Mouse (Mus musculus): ENCODE results near the gene Gng7.

The Gng7 gene

DNA sequence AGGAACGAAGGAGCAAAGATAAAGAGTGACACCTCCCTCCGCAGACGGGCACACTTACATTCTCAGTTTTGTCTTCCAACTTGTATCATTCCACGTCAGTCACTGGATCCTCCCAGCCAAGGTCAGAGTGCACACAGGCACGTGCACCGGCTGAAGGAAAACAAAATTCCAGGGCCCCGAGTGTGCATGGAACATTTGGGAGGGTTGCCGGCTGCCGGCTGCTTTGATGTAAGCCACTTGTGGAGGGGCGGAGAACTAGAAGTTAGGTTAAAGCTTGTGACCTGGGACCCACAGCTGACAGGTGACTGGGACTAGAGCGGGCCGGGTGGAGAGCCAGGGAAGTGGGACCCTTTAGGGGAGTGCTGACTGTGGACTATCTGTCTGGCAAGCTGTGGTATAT lies 48.4 kb downstream of the Gng7 start:
- DNase-seq, result peak; percentile 60 to 76

DNA sequence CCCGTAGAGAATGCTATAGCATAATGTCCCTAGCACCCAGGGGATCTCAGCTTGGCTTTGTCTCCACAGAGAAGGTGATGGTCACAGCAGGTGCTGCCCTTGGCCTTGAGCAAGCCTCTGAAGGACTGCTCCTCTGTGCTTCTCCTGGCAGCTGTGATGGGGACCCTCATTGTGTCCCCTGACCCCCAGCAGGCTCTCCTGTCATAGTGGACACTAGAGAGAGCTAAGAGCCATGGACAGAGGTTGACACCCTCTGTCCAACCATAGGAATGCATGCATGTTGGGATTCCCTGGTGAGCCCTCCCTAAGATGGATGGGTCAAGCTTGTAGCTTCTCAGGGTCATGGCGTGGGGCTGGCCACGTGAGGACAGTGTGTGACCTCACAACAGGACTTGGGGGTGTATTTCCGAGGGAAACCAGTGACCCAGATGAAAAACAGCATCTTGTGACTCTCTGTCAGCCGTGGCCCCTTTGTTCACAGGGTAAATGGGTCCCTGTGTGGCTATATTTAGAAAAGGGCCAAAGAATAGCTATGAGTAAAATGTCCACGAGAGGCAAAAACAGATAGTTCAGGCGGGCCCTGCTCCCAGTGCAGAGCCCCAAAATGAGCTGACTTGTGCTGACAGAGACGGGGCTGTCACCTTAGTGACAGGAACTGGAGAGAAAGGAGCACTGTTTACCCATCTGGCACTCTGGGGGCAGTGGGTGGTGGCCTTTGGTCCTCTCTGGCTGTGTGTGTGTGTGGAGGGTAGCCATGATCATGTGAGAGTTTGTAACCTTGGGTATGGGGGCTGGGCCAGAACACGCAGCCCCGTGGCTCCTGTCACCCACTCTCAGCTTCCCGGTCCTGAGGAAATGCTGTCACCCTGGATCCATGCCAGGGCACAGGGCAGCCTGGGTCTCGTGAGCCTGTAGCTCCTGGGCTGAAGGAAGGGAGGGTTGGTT lies 51.4 kb downstream of the Gng7 start:
- peak; percentile 76 to 85 for DNase-seq

DNA sequence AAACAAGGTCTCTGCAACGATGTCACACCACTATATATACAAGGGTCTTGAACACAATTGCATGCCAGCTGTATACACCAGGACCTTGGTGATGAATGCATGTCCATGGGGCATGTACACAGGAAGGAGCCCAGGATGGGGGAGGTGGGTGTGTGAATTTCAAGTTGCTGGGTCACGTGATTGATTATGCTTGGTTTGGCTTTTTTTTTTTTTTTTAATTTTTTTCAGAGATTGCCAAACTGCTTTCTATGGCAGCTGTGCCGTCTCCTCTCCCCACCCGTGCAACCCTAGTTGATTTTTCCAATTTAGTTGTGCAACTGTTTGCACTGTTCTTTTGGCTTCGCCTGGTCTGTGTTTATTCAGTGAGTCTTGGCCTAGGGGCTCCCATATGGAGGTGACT lies 52.2 kb downstream of the Gng7 start:
- peak in 1 of 2 experiments; percentile 26 for DNase-seq

DNA sequence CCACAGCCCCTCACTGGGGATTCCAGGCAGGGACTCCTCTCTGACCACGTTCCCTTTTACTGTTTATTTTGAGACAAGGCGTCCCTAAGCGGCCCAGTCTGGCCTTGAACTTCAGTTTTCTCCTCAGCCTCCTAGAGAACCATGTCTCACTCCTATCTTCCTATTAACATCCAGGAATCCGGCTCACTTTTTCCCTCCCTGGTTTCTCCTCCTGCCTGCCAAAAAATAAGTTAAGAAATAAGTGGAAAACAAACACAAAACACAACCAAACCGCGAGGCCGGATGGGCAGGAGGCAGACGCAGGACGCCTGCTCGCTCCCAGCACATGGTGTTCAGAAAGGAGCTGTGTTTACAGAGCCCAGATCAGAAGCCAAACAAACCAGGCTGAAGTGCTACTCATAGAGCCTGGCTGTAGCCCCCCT lies 52.7 kb downstream of the Gng7 start:
- peak in 1 of 2 experiments; percentile 61 for DNase-seq

DNA sequence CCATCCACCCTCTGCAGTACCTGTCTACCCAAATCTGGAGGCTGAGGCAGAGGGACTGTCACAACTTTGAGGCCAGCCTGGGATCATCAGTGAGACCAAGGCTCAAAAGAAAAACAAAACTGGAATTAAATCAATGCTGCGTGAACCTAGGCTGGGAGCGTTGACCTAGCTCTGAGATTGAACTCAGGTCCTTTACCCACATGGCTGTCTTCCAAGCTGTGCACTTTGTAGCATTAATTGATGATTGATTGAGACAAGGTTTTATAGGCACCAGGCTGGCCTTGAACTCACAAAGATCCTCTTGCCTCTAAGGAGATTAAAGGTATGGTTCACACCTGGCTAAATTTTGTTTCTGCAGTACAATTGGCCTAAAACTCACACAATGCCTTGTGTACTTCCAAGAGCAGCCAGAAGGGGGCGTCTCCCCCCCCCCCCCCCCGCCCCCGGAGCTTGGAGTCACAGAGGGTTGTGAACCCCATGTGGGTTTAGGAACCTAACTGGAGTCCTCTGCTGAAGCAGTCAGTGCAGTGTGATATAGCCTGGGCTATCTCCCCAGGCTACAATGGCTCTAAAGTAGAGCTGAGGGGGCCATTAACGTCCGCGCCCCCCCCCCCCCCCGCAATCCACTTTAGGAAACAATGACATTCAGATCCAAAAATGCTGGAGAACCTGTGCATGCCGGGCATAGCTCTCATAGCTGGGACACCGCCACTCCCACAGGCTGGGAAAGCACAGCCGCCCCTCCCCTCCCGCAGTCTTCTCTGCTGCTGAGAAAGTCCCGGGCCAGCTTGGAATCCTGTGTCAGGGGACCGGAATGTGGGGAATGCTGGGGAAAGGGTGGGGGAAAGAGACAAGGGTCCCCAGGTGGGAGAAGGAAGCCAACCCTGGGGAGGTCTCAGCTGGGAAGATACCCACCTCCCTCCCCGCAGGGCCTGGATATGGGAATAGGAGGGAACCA lies 53.9 kb downstream of the Gng7 start:
- DNase-seq, result peak; percentile 71 to 85

DNA sequence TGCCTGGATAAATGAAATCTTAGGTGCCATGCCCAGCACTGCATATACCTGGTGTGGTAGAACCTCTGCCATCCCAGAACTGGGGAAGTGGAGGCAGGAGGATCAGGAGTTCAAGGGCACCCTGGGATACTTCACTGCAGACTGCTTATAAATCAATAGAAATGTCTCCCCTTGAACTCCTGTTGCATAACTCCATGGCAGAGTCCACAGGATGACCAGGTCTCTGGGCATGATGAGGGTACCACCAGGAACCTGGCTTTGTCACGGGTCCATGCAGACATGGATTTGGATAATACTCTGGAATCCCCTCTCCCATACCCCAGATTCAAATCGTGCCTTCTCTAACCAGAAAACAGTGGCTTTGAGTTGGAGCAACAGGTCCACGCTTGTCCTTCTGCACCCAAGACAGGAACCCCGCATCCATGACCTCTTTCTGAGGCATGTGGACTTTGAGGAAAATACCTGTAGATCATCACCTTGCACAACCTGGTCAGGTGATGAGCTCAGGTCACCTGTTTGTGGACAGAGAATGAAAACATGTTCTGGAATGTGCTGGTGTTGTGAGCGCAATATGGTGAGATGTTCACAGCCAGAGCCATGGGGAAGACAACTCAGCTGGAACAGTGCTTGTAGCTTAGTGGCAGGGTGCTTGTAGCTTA lies 55.6 kb downstream of the Gng7 start:
- no peak for DNase-seq

DNA sequence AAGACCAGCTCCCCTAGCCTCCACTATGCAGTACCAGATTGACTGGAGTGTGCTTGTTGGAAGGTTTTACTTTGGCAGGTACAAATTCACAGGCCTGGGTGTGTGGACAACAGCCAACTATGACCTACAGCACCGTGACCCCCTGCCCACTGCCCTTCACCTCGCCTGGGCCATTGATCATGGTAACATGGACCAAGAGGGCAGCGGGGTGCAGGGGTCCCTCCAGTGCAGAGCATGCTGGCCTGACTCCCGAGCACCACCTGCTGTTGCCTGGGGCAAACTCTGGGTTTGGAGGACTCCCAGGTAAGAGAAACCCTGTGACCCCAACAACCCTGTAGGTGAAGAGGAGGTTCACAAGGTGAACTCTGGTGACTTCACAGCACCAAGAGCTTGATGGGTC lies 57.0 kb downstream of the Gng7 start:
- DNase-seq, result no peak

DNA sequence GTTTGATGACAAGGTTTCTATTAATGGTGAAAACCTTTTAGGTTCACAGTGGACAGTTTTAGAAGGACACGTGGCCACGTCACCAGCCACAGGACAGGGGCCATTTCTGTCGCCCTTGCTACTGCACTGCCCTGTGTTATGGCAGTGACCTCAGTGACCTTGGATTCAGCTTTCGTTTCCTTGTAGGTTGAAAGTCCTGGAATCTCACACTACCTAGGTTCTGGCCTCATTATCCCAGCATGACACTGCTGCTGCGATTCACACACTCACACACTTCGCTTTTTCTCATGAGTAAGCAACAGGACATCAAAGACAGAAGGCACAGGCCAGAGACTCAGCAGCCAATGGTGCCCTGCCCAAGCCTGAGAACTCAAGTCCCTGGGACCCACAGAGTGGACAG lies 57.8 kb downstream of the Gng7 start:
- DNase-seq, result no peak

DNA sequence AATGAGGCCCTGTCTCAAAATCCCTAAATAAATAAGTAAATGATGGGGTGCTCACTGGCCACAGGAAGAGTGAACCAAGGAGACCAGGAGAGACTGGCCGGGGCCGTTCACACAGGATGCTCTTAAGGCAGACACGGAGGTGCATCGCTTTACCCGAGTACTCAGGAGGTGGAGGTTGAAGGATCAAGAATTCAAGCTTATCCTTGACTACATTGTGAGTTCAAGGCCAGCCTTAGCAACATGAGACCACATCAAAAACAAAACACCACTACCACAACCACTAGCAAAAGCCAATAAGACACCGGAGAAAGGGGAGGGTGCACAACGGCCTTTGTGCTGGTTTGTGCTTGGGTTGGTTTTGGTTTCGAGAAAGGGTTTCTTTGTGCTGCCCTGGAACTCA lies 58.4 kb downstream of the Gng7 start:
- no peak for DNase-seq

DNA sequence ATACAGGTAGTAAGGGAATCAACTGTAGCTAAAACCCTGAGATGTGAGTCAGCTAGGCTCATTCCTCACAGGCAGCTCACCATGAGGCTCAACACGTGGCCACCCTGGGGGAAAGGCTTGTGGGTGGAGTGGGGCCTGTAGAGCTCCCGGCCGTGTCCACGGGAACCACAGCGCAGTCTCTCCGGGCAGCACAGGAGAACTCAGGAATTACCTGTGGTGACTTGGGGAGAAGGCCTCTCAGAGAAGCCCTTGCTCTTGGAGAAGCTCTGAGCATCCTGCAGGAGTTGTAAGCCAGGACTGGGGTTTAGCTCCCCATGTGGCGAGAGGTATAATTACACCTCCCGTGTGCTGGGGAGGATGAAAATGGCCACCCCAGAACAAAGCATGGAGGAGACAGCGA lies 59.2 kb downstream of the Gng7 start:
- DNase-seq, result peak; percentile 68 to 70

DNA sequence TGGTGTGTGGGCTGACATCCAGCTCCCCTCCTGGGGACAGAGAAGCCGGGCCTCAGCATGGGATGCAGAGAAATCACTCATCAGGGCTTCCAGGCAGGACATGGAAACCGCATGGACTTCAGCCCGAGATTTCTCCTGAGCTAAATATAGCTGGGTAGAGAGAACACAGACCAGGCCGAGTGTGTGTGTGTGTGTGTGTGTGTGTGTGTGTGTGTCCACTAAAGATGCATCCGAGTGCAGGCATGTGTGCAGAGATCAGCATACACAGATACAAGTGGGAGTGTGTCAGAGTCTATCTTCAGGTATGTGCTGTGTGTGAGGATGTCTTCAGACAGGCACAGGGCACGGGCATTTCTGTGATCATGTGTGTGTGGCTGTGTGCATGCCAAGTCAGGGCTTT lies 59.9 kb downstream of the Gng7 start:
- no peak for DNase-seq

DNA sequence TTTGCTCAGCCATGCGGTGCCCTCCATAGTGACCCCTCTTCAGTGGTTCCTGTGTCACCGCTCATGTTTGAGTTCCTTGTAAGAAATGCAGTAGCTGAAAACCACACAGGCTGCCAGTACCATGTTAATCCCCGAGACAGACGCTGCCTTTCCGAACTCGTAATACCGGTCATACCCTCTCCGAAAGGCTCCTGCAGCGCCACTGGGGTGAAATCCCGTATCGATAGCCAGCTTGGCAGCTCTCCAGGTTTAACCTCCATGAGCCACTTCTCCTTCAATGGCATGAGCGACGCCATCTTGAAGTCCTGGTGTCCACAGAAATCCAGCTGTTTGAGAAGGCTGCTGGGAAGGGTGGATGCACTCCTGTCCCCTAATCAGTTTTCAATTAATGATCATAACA lies 60.3 kb downstream of the Gng7 start:
- no peak for DNase-seq

DNA sequence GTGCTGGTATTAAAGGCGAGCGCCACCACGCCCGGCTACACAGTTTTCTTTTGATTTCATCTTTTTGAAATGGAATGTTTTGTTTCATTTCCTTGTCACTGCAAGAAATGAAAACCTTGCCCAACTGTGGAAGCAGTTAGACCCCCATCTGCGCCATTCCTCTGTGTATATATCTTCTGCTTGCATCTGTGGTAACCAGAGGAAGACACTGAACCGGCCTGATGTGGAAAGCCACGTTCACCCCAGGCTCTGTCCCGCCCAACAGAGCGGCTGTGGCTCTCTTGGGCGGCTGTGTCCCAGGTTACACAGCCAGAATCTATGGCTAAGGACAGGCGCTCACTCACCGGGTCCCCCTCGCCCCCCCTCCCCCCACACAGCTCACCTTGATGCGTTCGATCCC lies 62.3 kb downstream of the Gng7 start:
- no peak for DNase-seq

DNA sequence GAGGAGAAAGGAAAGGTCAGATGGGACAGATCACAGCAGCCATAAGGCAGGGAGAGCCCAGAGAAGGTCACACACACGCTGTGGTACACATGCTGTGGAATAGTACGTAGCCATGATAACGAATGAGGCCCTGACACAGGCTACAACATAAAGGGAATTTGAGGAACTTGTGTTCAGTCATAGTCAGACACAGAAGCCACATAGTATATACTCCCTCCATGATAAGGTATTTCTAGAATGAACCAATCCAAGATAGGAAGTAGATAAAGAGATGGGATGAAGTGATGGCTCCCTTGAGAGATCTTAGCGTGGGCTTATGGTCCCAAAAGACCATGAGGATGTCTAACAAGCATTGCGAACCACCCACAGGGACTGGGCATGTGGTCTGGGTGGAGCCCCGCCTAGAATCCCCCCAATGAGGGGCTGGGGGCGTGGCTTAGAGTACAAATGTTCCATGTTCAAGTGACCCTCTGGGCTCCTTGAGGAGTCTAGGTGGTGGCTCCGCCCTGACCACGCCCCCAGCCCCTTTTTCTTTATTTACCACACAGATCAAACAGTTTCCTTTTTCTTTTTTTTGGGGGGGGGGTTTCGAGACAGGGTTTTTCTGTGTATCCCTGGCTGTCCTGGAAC lies 62.9 kb downstream of the Gng7 start:
- no peak for DNase-seq

DNA sequence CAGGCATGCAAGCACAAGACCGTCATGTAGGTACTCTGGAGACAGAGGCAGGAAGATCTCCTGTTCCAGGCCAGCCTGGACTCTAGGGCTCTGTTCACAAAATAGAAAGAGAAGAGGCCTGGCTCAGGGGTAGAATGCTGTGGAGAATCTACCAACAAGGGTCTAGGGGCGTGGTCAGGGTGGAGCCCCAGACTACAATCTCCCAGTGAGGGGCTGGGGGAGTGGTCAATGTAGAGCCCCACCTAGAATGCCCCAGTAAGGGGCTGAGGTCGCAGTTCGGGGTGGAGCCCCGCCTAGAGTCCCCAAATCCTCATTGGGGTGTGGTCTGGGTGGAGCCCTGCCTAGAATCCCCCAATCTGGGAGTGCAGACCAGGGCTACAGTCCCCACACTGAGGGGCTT lies 64.4 kb downstream of the Gng7 start:
- DNase-seq, result no peak

DNA sequence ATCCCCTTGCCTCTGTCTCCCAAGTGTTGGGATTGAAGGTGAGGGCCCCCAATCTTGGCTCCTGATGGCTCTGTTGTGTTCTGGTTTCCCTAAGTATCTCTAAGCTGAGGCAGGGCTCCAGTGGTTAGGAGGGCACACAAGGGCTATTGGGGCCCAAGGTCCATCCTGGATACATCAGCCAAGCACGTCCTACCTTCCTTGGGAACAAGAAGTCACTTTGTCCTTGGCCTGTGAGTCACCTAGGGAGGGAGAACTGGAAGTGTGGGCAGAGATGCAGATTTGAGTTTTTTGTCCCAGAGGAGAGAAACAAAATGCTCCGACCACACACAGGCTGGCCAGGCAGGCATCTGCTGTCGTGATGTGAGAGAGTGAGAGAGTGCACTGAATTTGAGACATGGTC lies 65.7 kb downstream of the Gng7 start:
- no peak for DNase-seq

DNA sequence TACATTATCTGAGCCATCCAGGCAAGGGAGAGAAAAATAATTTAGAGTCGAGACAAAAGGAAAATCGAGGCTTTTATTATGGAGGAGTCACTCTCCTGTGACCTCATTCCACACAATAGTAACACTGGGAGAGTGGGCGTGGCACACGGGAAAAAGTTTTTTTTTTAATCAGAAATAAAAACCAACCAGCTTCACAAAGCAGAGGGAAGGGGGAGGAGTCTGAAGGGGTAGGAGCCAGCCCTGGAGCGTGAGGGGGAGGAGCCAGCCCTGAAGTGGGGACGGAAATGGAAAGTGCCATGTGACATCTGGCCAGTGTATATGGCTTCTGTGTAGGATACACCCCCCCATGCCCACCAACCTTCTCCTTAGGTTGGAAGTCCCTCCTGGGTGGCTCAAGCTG lies 66.2 kb downstream of the Gng7 start:
- peak; percentile 50 to 65 for DNase-seq

DNA sequence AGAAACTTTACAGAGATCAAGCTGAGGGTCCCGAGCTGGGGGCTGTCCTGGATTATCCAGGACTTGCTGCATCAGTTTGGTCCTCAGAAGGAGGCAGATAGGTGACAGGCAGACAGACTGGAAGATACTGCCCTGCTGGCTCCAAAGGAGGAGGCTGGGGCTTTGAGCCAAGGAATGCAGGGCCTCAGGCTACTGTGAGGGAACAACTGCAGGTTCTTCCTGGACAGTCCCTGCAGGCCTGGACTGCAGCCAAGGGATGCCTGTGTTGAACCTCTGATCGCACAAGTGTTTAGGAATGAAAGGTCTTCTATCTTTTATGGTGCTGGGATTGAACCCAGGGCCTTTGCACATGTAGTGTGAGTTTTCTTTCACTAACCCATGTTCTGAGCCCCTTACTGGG lies 66.9 kb downstream of the Gng7 start:
- DNase-seq, result peak; percentile 85 to 88

DNA sequence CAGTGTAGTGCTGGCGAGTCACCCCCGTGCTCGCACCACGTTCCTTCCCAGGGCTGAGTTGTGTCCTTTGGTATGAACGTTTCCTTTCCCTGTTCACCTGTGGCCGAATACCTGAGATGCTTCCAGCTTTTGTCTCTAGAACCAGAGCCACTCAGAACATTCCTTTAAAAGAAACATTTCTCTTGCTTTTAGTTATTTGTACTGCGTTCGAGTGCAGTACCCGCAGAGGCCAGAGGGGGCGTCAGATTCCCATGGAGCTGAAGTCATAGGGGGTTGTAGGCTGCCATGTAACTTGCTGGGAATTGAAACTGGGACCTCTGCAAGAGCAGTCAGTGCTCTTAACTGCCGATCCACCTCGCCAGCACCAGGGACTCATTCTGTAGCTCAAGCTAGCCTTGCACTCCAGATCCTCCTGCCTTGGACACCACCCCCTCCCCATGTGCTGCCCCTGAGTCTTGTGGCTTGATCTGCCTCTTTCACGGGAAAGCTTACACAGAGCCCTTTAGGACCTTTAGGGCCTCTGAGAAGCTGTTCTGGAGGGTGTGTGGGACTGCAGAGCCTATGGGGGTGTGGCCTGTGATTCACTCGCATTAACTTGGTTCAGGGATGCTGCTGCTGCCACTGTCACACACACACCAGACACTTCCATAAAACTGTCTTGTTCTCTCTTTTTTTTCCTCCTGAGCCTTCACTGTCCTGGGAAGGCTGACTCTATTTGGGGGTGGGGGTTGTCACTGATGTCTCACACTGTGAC lies 67.9 kb downstream of the Gng7 start:
- no peak for DNase-seq

DNA sequence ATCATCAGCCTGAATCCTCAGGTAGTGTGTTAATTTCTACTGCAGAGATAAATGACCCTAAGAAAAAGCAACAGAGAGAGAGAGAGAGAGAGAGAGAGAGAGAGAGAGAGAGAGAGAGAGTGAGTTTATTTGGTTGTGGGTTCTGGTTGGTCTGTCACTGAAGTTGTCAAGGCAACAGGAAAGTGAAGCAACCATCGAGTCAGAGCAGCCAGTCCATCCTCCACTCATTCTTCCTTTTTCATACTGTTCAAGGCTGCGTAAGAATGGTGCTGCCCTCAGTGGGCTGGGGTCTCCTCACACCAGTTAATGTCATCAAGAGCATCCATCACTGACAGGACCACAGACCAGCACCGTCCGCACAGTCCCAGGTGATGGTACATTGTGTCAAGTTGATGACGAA lies 70.5 kb downstream of the Gng7 start:
- no peak for DNase-seq

DNA sequence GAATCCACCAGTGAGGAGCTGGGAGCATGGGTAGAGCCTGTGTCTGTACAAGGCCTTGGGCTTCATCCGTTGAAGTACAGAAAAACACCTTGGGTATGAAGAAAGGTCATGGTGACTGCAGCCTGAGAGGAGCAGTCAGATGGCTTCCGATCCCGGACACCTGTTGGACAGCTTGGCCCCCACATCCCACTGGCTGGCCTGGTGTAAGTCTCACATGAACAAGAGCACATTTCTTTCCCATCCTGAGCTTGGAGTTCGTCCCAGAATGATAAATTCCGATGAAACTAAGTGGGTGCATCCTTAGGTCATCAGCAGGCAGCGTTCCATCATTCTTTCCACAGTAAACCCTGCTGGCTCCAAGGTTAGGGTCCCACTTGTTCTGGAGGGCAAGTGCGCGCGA lies 71.0 kb downstream of the Gng7 start:
- peak in 1 of 2 experiments; percentile 38 for DNase-seq

DNA sequence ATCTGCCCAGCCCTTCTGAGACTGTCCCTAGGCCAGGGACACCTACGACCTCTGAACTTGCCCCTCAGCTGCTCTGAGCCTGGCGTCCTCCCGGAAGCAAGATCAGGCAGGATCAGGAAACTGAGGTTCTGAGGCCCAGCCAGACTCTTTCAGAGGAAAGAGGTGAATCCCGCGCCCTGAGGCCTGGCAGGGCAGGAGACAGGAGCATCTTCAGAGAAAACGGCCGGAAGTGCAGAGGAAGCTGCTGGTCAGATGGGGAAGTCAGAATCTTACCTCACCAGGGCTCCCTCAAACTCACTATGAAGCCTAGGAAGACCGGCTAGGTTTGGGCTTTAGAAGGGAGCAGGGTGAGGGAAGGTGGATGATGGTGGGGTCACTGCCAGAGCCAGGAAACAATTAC lies 71.8 kb downstream of the Gng7 start:
- DNase-seq, result peak in 1 of 2 experiments; percentile 51
